Mouse (Mus musculus): ENCODE data around the gene Aqp5. TPM values are rescaled to one million over a fixed set of nuclear protein-coding genes. Genes with fewer than 3 reads are reported as not detected.

The Aqp5 gene
- polyA plus RNA-seq, 1 experiment from 2014 or later, result not detected

DNA sequence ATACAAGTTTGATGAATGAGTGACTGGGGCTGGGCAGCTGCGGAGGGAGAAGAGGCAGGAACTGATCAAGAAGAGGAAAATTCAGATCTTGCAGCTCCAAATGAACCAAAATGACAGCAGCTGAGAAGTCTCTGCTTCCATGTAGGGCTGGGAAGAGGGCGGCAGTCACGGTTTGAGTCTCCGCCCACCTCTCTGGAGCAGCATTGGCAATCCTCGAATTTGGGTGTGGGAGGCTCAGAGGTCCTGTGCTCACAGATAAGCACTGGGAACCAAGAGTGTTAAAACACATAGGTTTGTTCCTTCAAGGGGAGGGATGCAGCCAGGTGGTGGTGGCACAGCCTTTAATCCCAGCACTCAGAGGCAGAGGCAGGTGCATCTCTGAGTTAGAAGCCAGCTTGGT is 15.9 kb downstream of the Aqp5 start:
- Histone ChIP-seq H3K9me3 (ENCODE audit: low read length) (no peaks in the 10 kb centered on the region), H3K4me3 (ENCODE audit: low read depth, low read length) (no peak overlapping the region), H3K4me1 (ENCODE audit: insufficient read depth) (peaks cover 10% of the 10 kb centered on the region), H3K9ac (replicated peaks) (no peak overlapping the region), H3K36me3 (replicated peaks; ENCODE audit: insufficient read depth, low read length) (no peaks in the 10 kb centered on the region), H3K4me2 (ENCODE audit: low read depth, low read length) (no peak overlapping the region), H3K27me3 (ENCODE audit: insufficient read depth, low read length) (peaks cover 11% of the 10 kb centered on the region; the same call in 1 of the 2 replicates), H3K27ac (ENCODE audit: low read depth) (no peak overlapping the region)
- ATAC-seq (no peak), DNase-seq (no peak)
- 40% methylated on average over 5 of the region's 5 CpGs for whole genome bisulfite sequencing (ENCODE audit: insufficient replicate concordance)
- no peak for TF ChIP-seq EP300 (IDR thresholded peaks at IDR 0.05; ENCODE audit: low read depth)
- TF ChIP-seq CTCF (IDR thresholded peaks at IDR 0.05; ENCODE audit: low read depth), result no peak

DNA sequence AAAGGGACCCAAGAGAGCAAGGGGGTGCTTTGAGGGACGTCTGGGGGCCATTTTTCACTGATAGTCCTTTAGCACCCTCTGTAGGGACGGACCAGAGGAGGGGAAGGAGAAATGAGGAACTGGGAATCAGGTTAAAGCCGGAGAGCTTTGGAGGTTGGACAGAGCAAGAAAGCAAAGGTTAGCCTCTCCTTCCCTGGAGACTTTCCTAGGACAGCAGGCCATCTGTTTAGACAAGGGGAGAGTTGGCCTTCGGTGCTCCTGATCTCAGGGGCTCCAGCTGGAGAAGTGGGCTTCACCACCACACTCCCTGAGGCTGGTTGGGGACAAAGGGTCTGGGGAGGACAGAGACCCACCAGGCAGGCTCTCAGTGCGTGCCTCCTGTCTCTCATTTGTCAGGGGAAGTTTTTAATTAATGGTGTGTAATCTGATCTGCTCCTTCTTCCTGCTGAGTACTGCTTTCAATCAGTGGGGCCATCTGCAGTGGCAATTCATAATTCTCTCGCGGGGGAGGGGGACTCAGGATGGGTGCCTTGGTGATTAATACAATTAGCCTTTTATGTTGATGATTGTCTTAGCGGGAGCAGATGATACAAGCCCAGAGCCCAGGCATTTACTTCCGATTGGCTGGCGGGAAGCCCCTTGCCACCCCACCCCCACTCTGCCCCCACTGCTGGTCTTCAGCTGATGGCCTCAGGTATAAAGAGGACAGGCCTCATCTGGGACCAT is 17.0 kb downstream of the Aqp5 start:
- TF ChIP-seq EP300 (IDR thresholded peaks at IDR 0.05; ENCODE audit: low read depth) (no peak), CTCF (IDR thresholded peaks at IDR 0.05; ENCODE audit: low read depth) (no peak)
- DNase-seq, result no peak
- WGBS (ENCODE audit: insufficient replicate concordance), result 29% methylated on average over 10 of the region's 10 CpGs
- H3K27me3 ChIP-seq (ENCODE audit: insufficient read depth, low read length), result peaks cover 11% of the 10 kb centered on the region; the same call in 1 of the 2 replicates
- peaks cover 10% of the 10 kb centered on the region for H3K4me1 ChIP-seq (ENCODE audit: insufficient read depth)
- ATAC-seq, result no peak
- no peak overlapping the region for H3K9ac ChIP-seq (replicated peaks)
- 0 out of 2 replicates have a peak, but pooled peaks cover 2% of the 10 kb centered on the region for H3K9me3 ChIP-seq (ENCODE audit: low read length)
- no peaks in the 10 kb centered on the region for H3K36me3 ChIP-seq (replicated peaks; ENCODE audit: insufficient read depth, low read length)
- no peak overlapping the region for H3K27ac ChIP-seq (ENCODE audit: low read depth)
- H3K4me3 ChIP-seq (ENCODE audit: low read depth, low read length), result no peak overlapping the region
- no peak overlapping the region for H3K4me2 ChIP-seq (ENCODE audit: low read depth, low read length)

DNA sequence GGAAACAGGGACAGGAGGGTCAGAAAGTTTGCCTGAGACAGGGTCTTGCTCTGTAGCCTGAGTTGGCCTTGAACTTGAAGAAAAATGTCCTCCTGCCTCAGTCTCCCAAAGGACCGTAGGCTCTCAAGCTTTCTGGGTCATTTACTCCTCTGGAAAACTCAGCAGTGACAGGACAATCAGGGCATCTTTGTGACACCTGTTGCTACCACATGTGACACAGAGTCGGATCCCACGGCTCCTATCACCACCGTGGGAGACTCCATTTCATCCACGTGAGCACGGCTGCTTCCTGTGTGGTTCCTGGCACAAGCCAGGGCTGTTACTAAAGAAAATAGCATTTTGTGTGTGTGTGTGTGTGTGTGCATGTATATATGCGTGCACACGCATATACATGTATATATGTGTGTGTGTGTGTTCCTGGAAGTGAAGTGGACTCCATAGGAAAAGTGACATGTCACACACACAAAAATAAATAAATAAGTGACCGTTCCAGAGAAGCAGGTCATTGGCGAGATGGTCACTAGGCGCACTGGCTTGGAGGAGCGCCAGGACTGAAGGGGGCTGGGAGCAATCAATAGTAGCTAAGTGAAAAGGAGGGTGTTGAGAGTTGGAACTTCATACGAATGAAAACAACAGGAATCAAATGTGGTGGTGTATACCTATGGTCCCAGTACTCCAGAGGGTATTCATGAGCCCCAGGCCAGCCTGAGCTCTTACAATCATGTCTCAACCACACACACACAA is 18.0 kb downstream of the Aqp5 start:
- Histone ChIP-seq H3K36me3 (replicated peaks; ENCODE audit: insufficient read depth, low read length) (no peaks in the 10 kb centered on the region), H3K9me3 (ENCODE audit: low read length) (0 out of 2 replicates have a peak, but pooled peaks cover 3% of the 10 kb centered on the region), H3K4me1 (ENCODE audit: insufficient read depth) (peaks cover 10% of the 10 kb centered on the region), H3K9ac (replicated peaks) (no peak overlapping the region), H3K4me2 (ENCODE audit: low read depth, low read length) (no peak overlapping the region), H3K4me3 (ENCODE audit: low read depth, low read length) (no peak overlapping the region), H3K27ac (ENCODE audit: low read depth) (no peak overlapping the region), H3K27me3 (ENCODE audit: insufficient read depth, low read length) (peaks cover 13% of the 10 kb centered on the region; the same call in 1 of the 2 replicates)
- ATAC-seq (peak; percentile 47; the same call in 1 of the 2 replicates), DNase-seq (peak; percentile 69)
- whole genome bisulfite sequencing (ENCODE audit: insufficient replicate concordance), result 71% methylated on average over 13 of the region's 13 CpGs
- TF ChIP-seq EP300 (IDR thresholded peaks at IDR 0.05; ENCODE audit: low read depth), result no peak
- TF ChIP-seq CTCF (IDR thresholded peaks at IDR 0.05; ENCODE audit: low read depth), result no peak

DNA sequence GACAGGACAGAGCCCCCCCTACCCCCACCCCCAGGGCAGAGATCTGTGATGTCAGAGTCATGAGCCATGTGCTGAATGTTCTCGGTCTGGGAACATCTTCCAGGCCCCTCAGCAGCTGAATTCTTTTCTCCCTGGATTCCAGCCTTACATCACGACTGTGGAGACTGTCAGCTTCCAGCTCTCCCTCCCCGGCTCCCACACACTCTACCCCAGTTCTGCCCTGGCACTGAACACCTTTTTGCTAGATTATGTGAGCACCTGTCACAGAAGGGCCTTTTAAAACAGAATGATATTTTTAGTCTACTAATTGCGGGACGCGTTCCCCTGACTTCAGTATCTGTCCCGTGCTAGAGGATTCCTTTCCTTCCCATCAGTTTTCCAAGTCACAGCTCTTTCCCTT is 21.0 kb downstream of the Aqp5 start:
- DNase-seq (no peak), ATAC-seq (no peak)
- H3K9me3 ChIP-seq (ENCODE audit: low read length), result 0 out of 2 replicates have a peak, but pooled peaks cover 3% of the 10 kb centered on the region
- no peak overlapping the region for H3K4me3 ChIP-seq (ENCODE audit: low read depth, low read length)
- H3K27me3 ChIP-seq (ENCODE audit: insufficient read depth, low read length), result peaks cover 24% of the 10 kb centered on the region
- H3K27ac ChIP-seq (ENCODE audit: low read depth), result no peak overlapping the region
- no peak overlapping the region for H3K4me2 ChIP-seq (ENCODE audit: low read depth, low read length)
- no peaks in the 10 kb centered on the region for H3K36me3 ChIP-seq (replicated peaks; ENCODE audit: insufficient read depth, low read length)
- no peak overlapping the region for H3K9ac ChIP-seq (replicated peaks)
- WGBS (ENCODE audit: insufficient replicate concordance), result 68% methylated on average over 7 of the region's 7 CpGs
- TF ChIP-seq CTCF (IDR thresholded peaks at IDR 0.05; ENCODE audit: low read depth) (no peak), EP300 (IDR thresholded peaks at IDR 0.05; ENCODE audit: low read depth) (no peak)
- H3K4me1 ChIP-seq (ENCODE audit: insufficient read depth), result peaks cover 13% of the 10 kb centered on the region

DNA sequence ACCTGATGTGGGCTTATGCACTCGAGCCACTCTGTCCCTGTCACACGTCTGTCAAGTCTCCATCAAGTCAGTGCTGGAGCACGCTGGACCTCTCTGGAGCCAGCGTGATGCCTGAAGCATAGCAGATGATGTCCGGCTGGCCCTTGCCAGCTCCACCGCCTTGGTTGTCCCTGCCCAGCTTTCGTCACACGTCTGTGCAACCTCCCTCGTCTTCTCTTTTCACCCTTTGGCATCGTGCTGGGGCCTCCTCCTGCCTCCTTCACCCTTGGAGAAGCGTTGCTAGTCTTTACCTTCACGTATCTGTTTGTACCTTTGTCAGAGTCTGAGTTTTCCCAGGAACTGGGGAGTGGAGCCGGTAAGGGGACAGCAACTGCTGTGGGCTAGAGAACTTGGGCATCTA is 23.7 kb downstream of the Aqp5 start:
- DNase-seq, result no peak
- Histone ChIP-seq H3K4me2 (ENCODE audit: low read depth, low read length) (no peak overlapping the region), H3K27me3 (ENCODE audit: insufficient read depth, low read length) (peaks cover 20% of the 10 kb centered on the region), H3K36me3 (replicated peaks; ENCODE audit: insufficient read depth, low read length) (no peaks in the 10 kb centered on the region), H3K4me1 (ENCODE audit: insufficient read depth) (peaks cover 4% of the 10 kb centered on the region), H3K4me3 (ENCODE audit: low read depth, low read length) (no peak overlapping the region), H3K9me3 (ENCODE audit: low read length) (0 out of 2 replicates have a peak, but pooled peaks cover 3% of the 10 kb centered on the region), H3K27ac (ENCODE audit: low read depth) (no peak overlapping the region), H3K9ac (replicated peaks) (no peak overlapping the region)
- ATAC-seq, result no peak
- 68% methylated on average over 13 of the region's 13 CpGs for WGBS (ENCODE audit: insufficient replicate concordance)
- TF ChIP-seq CTCF (IDR thresholded peaks at IDR 0.05; ENCODE audit: low read depth), result no peak
- no peak for TF ChIP-seq EP300 (IDR thresholded peaks at IDR 0.05; ENCODE audit: low read depth)

DNA sequence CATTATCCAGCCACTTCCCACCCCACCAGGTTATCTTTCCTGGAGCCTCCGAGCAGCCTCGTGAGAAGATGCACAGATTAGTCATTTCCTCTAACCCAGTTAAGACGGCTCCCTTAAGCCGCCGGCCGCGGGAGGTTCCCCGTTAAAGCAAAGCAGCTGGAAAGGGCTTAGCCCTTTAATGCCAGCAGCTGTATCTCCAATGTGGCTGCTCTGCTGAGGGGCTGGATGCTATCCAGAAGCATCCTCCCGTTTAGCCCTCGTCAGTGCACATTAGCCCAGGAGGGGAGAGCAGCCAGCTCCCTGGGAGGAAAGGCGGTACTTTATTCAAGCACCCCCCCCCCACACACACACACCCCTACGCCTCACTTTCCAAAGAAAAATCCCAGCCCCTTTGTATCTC is 24.2 kb downstream of the Aqp5 start:
- peaks cover 20% of the 10 kb centered on the region for H3K27me3 ChIP-seq (ENCODE audit: insufficient read depth, low read length)
- H3K4me2 ChIP-seq (ENCODE audit: low read depth, low read length), result no peak overlapping the region
- peak; percentile 23; the same call in 1 of the 2 replicates for ATAC-seq
- TF ChIP-seq CTCF (IDR thresholded peaks at IDR 0.05; ENCODE audit: low read depth), result no peak
- TF ChIP-seq EP300 (IDR thresholded peaks at IDR 0.05; ENCODE audit: low read depth), result no peak
- no peak overlapping the region for H3K4me3 ChIP-seq (ENCODE audit: low read depth, low read length)
- no peak overlapping the region for H3K9ac ChIP-seq (replicated peaks)
- 23% methylated on average over 12 of the region's 12 CpGs for WGBS (ENCODE audit: insufficient replicate concordance)
- peaks cover 4% of the 10 kb centered on the region; the same call in 1 of the 2 replicates for H3K36me3 ChIP-seq (replicated peaks; ENCODE audit: insufficient read depth, low read length)
- H3K4me1 ChIP-seq (ENCODE audit: insufficient read depth), result peaks cover 3% of the 10 kb centered on the region
- no peak for DNase-seq
- 0 out of 2 replicates have a peak, but pooled peaks cover 3% of the 10 kb centered on the region for H3K9me3 ChIP-seq (ENCODE audit: low read length)
- H3K27ac ChIP-seq (ENCODE audit: low read depth), result no peak overlapping the region
